Mouse (Mus musculus) heart, embryonic 16.5 days (tissue): Measurements from ENCODE around the gene Dgkg. TPM values are rescaled to one million over a fixed set of nuclear protein-coding genes. Genes with fewer than 3 reads are reported as not detected.
A peak's percentile ranks its signal among the peaks of the same experiment; 100 is the strongest.

Experiments used
- ATAC-seq: fragments of 200-750 bp; cut with Nextera tagmentation; replicated peaks from 2 replicates; pipeline ENCODE4 v1.8.0; 2017; ENCODE audit warnings: moderate number of reproducible peaks; ENCODE audit not compliant: insufficient read depth, low FRiP score; ENCODE audit errors: extremely low read depth
- H3K27ac ChIP-seq: fragments of 300-500 bp; sonication (generic); 2 replicates; pipeline ENCODE4 v1.5.1; 2014; ENCODE audit warnings: mild to moderate bottlenecking, low read length, control low read depth, moderate library complexity
- H3K27me3 ChIP-seq: fragments of 300-500 bp; sonication (generic); 2 replicates; pipeline ENCODE4 v1.6.1; 2014; ENCODE audit warnings: low read length, mixed read lengths; ENCODE audit not compliant: control insufficient read depth, insufficient read depth
- H3K36me3 ChIP-seq: fragments of 300-500 bp; sonication (generic); 2 replicates; pipeline ENCODE4 v1.6.1; 2014; ENCODE audit not compliant: control insufficient read depth, insufficient read depth
- H3K4me1 ChIP-seq: fragments of 300-500 bp; sonication (generic); 2 replicates; pipeline ENCODE4 v1.6.1; 2014; ENCODE audit warnings: low read length, mixed read lengths; ENCODE audit not compliant: control insufficient read depth, insufficient read depth
- H3K4me2 ChIP-seq: fragments of 300-500 bp; sonication (generic); 2 replicates; pipeline ENCODE4 v1.6.1; 2014; ENCODE audit warnings: low read depth, mild to moderate bottlenecking, control low read depth, low read length
- H3K4me3 ChIP-seq: fragments of 300-500 bp; sonication (generic); 2 replicates; pipeline ENCODE4 v1.5.1; 2014; ENCODE audit warnings: mild to moderate bottlenecking, control low read depth, low read length
- H3K9ac ChIP-seq: fragments of 300-500 bp; sonication (generic); 2 replicates; pipeline ENCODE4 v1.6.1; 2014; ENCODE audit warnings: low read length, control low read depth
- H3K9me3 ChIP-seq: fragments of 300-500 bp; sonication (generic); replicated peaks from 2 replicates; pipeline ENCODE4 v1.6.1; 2016; ENCODE audit warnings: low read length; ENCODE audit not compliant: control insufficient read depth
- WGBS: fragments of 180-500 bp; shearing (Covaris S2); extraction: QIAGEN DNeasy Blood & Tissue Kit; methylation state at CpG from one replicate; pipeline ENCODE4 v1.1.7; 2014; 5-methylcytosine and 5-hydroxymethylcytosine counted together
- polyA plus RNA-seq: library from polyadenylated mRNA; unstranded; fragments of >200 nt; fragmentation: Nextera tagmentation; extraction: Ambion mirVana; gene quantifications from 2 replicates; pipeline ENCODE4 v1.2.1, GENCODE M21; 2015

The Dgkg gene
- polyA plus RNA-seq, 1 experiment from 2014 or later = 1.4 TPM

GRCm38 (mm10) chr16:22682727-22683126, 25.7 kb upstream of the Dgkg start:
- no peaks in the 10 kb centered on the region for H3K27me3 ChIP-seq
- H3K4me1 ChIP-seq = no peaks in the 10 kb centered on the region
- no peak overlapping the region for H3K4me3 ChIP-seq
- no peaks in the 10 kb centered on the region for H3K36me3 ChIP-seq
- ATAC-seq = no peak
- no peaks in the 10 kb centered on the region for H3K9me3 ChIP-seq
- no peak overlapping the region for H3K4me2 ChIP-seq
- no peak overlapping the region for H3K9ac ChIP-seq
- no peak overlapping the region for H3K27ac ChIP-seq

GRCm38 (mm10) chr16:22679641-22680040, 22.6 kb upstream of the Dgkg start:
- H3K27ac ChIP-seq = no peak overlapping the region
- H3K9me3 ChIP-seq = no peaks in the 10 kb centered on the region
- H3K4me2 ChIP-seq = no peak overlapping the region
- no peaks in the 10 kb centered on the region for H3K27me3 ChIP-seq
- H3K4me1 ChIP-seq = no peaks in the 10 kb centered on the region
- no peak overlapping the region for H3K9ac ChIP-seq
- no peaks in the 10 kb centered on the region for H3K36me3 ChIP-seq
- no peak overlapping the region for H3K4me3 ChIP-seq
- WGBS = 53% methylated on average over 3 of the region's 3 CpGs
- ATAC-seq = no peak; the same call in 1 of the 2 replicates

- Histone ChIP-seq H3K9ac (no peak overlapping the region), H3K4me2 (no peak overlapping the region), H3K9me3 (no peaks in the 10 kb centered on the region), H3K4me3 (no peak overlapping the region), H3K36me3 (no peaks in the 10 kb centered on the region), H3K4me1 (peaks cover 3% of the 10 kb centered on the region; the same call in 1 of the 2 replicates), H3K27ac (no peak overlapping the region), H3K27me3 (no peaks in the 10 kb centered on the region)
- 64% methylated on average over 10 of the region's 10 CpGs for WGBS
- ATAC-seq = no peak
Measured at GRCm38 (mm10) chr16:22674636-22675035, 17.6 kb upstream of the Dgkg start.

GRCm38 (mm10) chr16:22674164-22674563, 17.1 kb upstream of the Dgkg start:
- H3K36me3 ChIP-seq = no peaks in the 10 kb centered on the region
- H3K9ac ChIP-seq = no peak overlapping the region
- ATAC-seq = no peak
- H3K4me1 ChIP-seq = peaks cover 3% of the 10 kb centered on the region; the same call in 1 of the 2 replicates
- no peak overlapping the region for H3K4me3 ChIP-seq
- no peaks in the 10 kb centered on the region for H3K9me3 ChIP-seq
- no peak overlapping the region for H3K27ac ChIP-seq
- no peak overlapping the region for H3K4me2 ChIP-seq
- 51% methylated on average over 4 of the region's 4 CpGs for WGBS
- H3K27me3 ChIP-seq = no peaks in the 10 kb centered on the region

- no peak overlapping the region for H3K27ac ChIP-seq
- H3K4me3 ChIP-seq = no peak overlapping the region
- no peaks in the 10 kb centered on the region for H3K36me3 ChIP-seq
- ATAC-seq = no peak
- H3K27me3 ChIP-seq = no peaks in the 10 kb centered on the region
- H3K9ac ChIP-seq = no peak overlapping the region
- no peak overlapping the region for H3K4me2 ChIP-seq
- no peaks in the 10 kb centered on the region for H3K9me3 ChIP-seq
- no peaks in the 10 kb centered on the region for H3K4me1 ChIP-seq
- 65% methylated on average over 4 of the region's 4 CpGs for WGBS
Measured at GRCm38 (mm10) chr16:22664033-22664432, 7.0 kb upstream of the Dgkg start.

- 42% methylated on average over 2 of the region's 2 CpGs for WGBS
- Histone ChIP-seq H3K27me3 (no peaks in the 10 kb centered on the region), H3K36me3 (no peaks in the 10 kb centered on the region), H3K9me3 (no peaks in the 10 kb centered on the region), H3K27ac (no peak overlapping the region), H3K9ac (no peak overlapping the region), H3K4me2 (no peak overlapping the region), H3K4me3 (no peak overlapping the region), H3K4me1 (no peaks in the 10 kb centered on the region)
- ATAC-seq = no peak
Measured at GRCm38 (mm10) chr16:22663136-22663535, 6.1 kb upstream of the Dgkg start.

- H3K4me1 ChIP-seq = peaks cover 5% of the 10 kb centered on the region; the same call in 1 of the 2 replicates
- no peak overlapping the region for H3K4me2 ChIP-seq
- H3K9me3 ChIP-seq = no peaks in the 10 kb centered on the region
- ATAC-seq = no peak
- H3K4me3 ChIP-seq = no peak overlapping the region
- H3K36me3 ChIP-seq = no peaks in the 10 kb centered on the region
- H3K27me3 ChIP-seq = peaks cover 14% of the 10 kb centered on the region
- 44% methylated on average over 5 of the region's 5 CpGs for WGBS
- H3K9ac ChIP-seq = no peak overlapping the region
- H3K27ac ChIP-seq = no peak overlapping the region
Measured at GRCm38 (mm10) chr16:22661076-22661475, 4.1 kb upstream of the Dgkg start.

- H3K4me1 ChIP-seq = peaks cover 5% of the 10 kb centered on the region; the same call in 1 of the 2 replicates
- H3K4me3 ChIP-seq = no peak overlapping the region
- H3K36me3 ChIP-seq = no peaks in the 10 kb centered on the region
- H3K27ac ChIP-seq = no peak overlapping the region
- ATAC-seq = no peak
- peaks cover 18% of the 10 kb centered on the region for H3K27me3 ChIP-seq
- no peak overlapping the region for H3K9ac ChIP-seq
- H3K4me2 ChIP-seq = no peak overlapping the region
- WGBS = 57% methylated on average over 16 of the region's 16 CpGs
- H3K9me3 ChIP-seq = no peaks in the 10 kb centered on the region
Measured at GRCm38 (mm10) chr16:22657874-22658789, 1.1 kb upstream of the Dgkg start.

- peaks cover 5% of the 10 kb centered on the region; the same call in 1 of the 2 replicates for H3K4me1 ChIP-seq
- H3K4me3 ChIP-seq = peak overlapping the region; percentile 63
- WGBS = 5% methylated on average over 11 of the region's 11 CpGs
- H3K36me3 ChIP-seq = no peaks in the 10 kb centered on the region
- H3K9ac ChIP-seq = no peak overlapping the region
- H3K27ac ChIP-seq = no peak overlapping the region
- H3K9me3 ChIP-seq = no peaks in the 10 kb centered on the region
- ATAC-seq = no peak
- H3K27me3 ChIP-seq = peaks cover 18% of the 10 kb centered on the region
- H3K4me2 ChIP-seq = peak overlapping the region; percentile 92
Measured at GRCm38 (mm10) chr16:22655812-22656211, 1.2 kb downstream of the Dgkg start.
